Mouse (Mus musculus) right cerebral cortex, postnatal 4 days (tissue): ENCODE measurements at regions not wholly inside any gene's neighbourhood (a gene's known extent, or its start where the extent isn't known, plus 50 kb on each side); places are given as distances from the start of the nearest gene placed in this dataset.

Experiments
- DNase-seq: peaks from one replicate; pipeline ENCODE4 v3.0.0-alpha.2; 2022

DNA sequence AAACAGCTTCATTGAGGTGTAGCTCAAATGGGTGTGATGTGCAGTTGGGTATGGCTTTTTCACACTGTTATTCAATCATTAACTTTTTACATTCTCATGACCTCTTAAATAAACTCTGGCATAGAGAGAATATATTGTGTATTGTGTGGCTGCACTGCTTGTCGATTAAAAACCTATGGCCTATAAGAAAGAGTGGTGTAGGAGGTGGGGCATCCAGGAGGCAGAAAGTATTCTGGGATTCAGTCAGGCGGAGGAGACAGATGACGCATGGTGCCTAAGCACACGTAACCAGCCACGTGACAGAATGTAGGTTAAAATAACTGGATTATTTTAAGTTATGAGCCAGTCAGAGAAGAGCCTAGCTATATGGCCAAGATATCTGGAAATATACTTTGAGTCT, 78.2 kb upstream of the Slc16a7 start:
- DNase-seq: no peak

DNA sequence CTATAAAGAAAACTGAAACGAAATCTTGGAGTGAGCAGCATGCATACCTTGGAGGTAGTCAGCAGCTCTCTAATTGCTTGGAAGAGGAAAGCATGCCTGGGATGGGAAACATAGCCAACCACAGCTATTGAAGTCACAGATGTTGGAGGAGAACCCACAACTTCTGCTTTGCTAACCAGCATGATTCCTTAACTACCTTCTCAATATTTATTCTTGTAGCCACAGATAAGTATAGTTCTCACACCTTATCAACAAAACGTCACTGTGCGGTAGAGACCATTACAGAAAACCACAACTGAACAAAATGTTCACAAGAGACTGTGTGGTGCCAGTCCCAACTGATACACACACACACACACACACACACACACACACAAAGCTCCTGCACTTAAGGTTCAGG, 99.1 kb upstream of the Slc16a7 start:
- DNase-seq: no peak

DNA sequence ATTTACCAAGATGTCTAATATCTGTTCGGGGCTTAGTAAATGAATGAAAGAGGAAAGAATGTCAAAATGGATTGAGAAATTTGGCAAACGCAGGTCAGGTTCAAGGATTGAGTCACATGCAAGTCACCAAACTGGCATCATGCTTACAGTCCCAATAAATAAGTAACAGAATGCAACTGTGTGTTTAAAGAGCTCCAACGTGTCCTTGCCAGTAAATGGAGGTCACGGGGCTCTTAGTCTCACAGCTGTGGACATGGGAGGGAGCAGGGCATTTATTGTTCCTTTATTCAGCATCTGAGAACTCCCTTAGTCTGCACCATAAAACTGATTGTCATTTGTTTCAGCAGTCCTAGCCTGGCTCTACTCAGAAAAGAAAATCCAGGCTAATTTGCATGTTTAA, 101.1 kb upstream of the Slc16a7 start:
- DNase-seq: no peak

DNA sequence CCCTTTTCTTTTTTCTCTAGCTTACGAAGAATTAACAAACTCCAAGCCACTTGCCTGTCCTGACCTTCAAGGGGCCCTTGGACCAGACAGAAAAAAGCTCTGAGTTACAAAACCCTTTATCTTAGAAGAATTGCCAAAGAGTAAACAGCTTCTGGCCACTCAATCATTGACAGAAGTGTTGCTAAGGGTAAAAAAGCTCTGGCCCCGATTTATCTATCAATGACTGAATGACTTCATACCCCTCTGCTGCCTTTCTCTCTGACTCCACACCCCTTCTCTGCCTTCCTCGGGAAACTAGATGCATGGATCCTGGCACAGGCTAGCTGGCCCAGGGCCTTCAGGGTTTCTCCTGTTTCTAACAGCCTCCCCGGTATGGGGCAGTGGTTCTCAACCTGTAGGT, 105.2 kb upstream of the Slc16a7 start:
- no peak for DNase-seq

DNA sequence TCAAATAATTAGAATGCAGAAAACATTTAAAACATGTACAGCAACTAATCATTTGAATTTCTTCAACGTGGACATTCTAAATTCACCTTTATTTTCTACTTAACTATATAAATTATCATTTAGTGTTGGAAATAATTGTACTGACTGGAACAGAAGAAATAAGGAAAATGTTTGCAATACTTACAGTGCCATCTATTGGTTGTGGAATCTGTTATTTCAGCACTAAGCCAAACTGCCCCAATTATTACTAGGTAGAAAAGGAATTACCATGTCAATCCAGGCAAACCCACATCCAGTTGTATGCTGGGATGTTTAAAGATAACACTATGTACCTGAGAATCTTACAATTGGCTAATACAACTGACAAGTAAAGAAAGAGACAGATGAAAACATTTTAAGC, 109.1 kb upstream of the Slc16a7 start:
- no peak for DNase-seq

DNA sequence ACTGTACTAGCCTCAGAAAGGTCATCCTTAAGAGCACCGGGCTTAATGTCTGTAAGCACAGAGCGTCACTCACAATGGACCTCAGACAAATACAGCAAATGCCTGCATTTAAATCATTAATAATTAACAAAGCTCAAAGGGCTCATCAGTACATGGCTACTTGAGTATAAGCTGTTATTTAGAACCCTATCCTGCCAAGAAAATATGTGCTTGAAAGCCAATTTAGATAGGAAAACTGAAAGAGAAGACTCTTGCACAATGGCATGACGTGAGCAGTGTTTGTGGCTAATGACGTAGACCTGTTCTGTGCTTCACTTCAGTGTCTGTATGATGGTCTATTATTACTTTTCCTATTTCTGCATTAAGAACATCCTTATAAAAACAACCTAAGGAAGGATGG, 111.1 kb upstream of the Slc16a7 start:
- DNase-seq: no peak

DNA sequence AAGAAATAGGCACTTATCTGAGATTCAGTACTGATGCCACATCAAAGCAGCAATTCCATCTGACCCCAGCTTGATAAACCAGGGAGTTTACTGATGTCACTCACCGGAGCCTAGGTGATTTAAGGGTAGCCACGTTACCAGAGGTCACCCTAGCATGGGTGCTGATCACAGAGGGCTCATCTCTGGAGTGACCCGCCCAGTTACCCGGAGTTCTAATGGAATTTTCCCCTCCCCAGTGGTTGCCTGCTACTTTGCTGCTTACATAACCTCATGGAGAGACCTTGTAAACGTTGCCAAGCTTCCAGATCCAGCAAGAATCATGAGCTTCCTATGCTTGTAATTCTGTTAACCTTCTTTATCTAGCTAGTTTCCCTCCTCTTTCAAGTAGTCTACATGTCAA, 125.8 kb upstream of the Slc16a7 start:
- no peak for DNase-seq

DNA sequence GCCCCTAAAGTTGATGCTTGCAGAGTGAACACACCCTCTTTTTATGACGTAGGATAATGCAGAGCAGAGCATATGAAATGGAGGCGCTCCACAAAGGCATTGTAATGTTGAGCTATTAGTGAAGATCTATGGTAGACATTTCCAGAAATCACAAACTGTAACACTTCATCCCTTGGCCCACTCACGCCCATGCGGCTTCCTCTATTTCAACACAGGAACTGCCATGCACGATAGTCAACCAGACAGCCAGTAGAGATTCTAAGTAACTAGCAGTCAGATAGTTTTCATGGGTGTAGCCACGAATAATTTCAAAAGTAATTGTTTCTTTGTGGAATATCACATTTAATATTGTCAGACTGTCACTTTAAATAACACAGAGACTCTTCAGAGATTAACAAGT, 141.6 kb upstream of the Slc16a7 start:
- no peak for DNase-seq

DNA sequence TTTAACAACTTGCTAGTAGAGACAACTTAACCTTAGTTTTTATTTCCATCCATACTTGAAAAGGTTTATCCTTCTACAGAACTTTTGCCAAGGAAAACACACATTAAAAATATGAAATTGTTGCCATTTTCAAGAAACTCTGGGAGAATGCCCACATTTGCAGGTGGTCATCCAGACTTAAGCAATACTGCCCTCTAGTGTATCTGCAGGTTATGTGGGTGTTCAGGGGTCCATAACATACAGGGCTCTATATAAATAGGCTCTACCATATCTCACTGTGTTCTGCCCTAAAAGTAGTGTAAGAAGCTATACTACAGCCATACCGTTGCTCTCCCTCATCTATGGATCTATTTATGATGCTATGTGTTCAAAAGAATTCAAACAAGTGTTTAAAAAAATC, 149.1 kb upstream of the Slc16a7 start:
- no peak for DNase-seq

DNA sequence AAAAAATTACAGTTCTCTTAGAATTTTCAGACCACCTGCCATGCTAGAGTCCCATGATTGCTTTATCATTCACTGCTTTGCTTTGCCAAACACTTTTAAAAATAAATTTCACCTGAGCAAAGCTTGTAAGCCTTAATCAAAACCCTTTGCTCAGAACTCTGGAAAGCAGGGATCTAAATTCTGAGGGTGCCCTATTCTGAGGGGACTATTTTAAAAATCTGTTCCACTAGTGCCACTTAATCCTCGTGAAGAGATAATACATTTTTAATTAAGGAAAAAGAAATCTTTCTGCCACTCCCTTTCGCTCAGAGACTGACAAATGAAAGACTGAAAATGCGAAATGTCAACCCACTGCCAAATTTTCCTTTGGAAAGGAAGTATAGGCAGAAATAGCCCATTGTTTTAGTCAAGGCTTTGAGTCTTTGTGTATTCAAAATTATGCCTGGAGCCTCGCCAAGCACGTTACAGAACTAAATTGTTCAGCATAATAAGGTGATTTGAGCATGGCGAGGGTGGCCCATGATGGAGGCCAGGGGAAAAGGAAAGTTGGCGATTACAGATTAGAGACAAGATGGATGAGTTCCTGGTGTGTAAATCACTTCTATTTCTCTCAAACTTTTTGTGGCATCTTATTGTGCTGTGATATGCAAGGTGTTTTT, 197.4 kb upstream of the Slc16a7 start:
- DNase-seq: peak; percentile 53

DNA sequence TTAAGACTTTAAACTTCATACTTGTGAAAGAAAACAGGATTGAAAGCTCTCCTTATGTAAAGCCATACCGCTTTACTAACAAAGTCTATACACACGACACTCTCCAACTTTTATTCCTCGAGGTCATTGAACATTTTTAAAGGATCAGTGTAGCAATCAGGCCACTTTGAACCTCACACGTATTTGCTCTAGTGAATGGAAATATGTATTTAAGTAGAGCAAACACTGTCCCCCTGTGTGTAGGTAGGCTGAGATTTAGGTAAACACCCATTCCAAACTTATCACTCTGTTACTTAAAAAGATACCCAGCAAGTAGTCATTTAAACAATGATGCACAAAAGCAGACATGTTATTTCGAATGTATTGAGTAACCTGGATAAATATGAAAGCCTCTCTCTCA, 203.7 kb upstream of the Slc16a7 start:
- DNase-seq: no peak

DNA sequence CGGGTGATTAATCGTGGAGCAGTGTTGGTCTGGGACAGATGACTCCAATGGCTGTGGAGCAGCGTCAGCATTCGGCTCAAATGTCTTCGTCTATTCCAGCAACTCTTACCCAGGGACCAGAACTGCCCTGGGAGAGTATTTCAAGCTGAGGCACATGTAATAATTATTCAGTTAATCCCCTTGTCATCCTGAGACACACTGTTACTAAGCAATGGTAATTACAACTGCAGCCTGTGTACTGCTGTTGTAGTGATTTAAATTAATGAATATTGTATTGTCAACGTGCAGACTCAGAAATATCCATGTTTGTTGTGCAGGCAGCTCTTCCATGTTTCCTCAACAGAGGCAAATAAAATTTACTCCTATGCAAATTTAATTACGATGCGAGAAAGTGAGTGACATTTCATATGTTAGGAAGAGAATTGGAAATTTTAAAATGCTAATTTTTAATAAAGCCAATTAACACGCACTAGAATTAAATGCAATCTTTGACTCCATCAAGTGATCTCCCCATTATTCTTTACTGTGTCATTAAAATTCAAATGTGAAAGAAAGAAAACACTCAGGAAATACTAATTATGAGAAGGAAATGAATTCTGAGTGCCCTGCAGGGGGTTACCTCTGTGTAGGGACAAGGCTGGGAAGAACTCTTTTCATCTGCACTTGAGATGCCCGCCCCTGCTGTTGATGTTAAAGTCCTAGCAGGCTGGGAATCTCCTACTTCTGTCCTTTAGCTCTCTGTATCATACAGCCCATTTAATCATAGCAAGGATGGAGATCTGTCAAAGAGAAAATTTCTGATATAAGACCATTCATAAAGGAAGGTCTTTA, 218.7 kb upstream of the Slc16a7 start:
- DNase-seq: no peak

DNA sequence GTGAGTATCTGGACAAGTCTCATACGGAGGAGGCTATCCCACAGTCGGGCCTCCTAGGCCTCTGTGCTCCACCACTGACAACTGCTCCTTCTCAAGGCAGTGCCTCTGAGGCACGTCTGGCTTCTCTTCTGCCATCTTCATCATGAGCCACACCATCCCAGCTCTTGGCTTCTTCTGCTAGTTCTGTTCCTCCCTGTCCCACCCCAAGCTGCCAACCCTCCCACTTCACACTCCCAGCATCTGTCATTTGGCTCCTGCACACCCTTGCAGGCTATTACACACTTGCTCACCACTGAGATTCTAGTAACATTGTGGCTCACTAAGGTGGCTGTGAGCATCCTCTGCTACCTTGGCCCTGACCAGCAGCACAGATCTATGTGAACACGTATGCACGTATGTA, 221.1 kb upstream of the Slc16a7 start:
- no peak for DNase-seq

DNA sequence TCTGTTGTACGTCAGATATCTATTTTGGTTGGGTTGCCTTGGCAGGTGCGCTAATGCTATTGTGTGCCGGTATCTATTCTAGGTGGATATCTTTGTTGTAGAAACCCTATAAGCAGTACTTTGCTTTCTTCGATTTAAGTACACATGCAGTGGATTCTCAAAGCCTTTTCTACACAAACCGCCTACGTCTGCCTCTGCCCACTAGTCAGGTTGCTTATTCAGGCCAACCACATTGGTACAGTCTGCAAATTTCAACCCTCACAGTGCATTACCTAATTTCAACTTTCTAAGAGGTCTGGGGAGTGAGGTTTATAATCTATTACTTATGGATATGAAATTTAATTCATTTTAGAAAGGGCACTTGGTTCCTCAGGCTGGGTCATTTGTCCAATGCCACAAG, 223.5 kb upstream of the Slc16a7 start:
- DNase-seq: no peak

DNA sequence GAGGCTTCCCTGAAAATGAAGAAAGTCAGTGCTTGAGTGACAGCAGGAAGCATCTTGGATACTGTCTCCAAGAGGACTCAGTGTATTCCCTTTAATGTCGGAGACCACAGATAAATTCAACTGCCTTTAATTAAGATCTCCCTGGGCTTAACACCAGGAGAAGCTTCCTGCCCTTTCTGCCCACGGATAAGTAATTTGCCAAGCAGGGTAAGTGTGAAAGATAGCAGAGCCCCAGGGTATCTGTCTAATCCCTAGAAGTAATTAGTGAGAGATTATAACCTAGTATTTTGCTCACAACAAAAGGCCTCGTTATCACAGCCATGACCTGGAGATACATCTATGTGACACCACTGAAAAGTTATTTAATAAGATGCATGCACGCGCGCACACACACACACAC, 232.1 kb upstream of the Slc16a7 start:
- DNase-seq: no peak

DNA sequence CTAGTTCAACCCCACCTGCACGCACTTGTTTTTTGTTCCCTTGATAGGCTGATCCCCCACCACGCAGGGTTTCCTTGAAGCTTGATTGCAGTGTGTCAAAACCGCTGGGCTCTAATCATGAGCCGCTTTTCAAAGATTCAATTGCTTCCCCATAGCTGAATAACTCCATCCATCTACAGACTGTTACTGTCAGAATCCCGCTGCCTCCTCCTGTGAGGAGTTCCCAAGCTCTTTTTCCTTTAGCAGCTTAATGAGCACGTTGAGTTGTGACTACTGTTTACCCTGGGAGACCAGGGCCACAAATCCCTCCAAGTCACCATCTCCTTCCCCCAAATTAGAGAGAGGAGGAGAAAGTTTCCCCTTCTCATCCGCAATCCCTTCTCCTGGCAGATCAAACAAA, 234.6 kb upstream of the Slc16a7 start:
- DNase-seq: no peak

DNA sequence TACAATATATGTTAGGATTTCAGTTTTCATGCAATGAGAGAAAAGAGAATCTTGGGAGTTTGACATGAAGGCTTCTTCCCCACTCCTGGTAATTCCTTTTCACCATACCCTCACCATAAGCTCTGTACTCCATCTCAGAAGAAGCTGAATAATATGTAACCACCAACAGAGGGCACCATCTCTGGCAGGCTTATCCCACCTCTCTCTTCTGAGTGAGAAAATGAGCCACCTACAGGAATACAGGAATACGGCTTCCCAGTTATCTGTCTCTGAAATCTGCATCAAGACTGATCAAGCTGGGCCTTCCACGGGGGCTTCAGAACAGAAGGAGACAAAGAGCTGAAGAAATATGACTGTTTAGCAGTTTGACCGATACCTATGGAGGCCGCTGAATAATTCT, 278.6 kb upstream of the Slc16a7 start:
- DNase-seq: no peak

DNA sequence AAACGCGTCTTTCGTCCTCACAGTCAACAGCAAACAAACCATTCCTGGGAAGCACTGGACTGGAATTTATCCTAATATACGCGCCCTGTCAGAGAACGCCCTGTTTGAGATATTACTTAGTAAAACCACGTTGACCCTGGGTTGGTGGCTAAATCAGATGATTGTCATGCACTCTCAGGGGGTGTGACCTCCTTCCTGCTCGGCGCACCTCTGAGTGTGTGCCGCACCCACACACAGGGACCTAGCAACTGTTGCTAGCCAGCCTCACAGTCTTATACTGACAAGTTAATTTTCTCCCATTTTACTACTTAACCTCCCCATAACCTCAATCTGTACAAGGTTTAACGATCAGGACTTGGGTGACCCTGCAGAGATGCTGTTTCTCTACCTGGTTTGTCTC, 284.4 kb upstream of the Slc16a7 start:
- DNase-seq: no peak

DNA sequence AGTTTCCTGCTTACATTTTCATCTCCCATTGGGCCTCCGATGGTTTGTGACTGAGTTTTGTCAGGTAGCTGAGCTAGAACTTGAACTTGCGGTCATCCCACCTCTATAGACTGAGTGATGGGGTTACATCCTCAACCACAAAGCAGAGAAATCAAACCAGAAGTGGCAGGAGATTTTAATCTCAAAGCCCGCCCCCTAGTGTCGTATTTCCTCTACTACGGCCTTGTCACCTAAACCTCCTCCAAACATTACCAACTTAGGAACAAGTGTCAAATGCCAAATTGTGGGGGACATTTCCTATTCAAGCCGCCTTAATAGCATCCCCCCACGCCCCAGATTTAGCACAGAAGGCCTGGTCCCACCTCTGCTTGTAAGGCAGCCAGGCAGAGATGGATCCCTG, 286.3 kb upstream of the Lrig3 start:
- no peak for DNase-seq

DNA sequence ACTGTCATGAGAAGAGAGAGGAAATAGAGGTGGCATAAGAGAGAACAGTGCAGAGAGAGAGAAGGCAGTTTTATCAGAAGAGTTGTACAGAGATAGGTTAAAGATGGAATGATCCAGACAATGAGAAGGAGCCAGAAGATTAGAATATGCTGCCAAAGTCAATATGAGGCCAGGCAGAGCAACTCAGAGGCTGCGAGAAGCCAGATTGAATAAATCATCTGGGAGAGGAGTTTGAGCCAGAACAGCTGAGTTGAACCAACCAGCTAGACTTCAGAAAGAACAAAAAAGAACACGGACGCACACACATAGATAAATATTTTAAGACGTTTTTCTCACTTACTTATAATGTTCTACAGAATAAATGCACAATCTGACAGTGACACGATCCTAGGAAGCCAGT, 280.8 kb upstream of the Lrig3 start:
- DNase-seq: no peak

DNA sequence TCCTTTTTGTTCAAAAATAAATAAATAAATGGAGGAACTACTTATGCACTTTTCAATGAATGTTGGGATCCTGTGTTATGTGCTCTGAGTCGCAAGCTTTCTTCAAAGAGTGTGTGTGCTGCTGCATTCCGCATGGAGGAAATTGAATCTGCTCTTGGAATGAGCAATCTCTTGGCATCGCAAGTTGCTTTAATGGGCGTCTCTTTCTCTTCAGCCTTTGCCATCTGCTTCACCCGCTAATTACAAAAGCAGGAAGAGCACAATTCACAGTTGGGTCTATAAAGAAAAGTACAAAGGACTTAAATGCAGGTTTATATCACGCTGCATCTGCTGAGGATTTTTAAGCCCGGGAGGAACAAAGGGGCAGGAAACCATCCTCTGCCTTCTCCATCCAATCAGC, 272.5 kb upstream of the Lrig3 start:
- DNase-seq: no peak

DNA sequence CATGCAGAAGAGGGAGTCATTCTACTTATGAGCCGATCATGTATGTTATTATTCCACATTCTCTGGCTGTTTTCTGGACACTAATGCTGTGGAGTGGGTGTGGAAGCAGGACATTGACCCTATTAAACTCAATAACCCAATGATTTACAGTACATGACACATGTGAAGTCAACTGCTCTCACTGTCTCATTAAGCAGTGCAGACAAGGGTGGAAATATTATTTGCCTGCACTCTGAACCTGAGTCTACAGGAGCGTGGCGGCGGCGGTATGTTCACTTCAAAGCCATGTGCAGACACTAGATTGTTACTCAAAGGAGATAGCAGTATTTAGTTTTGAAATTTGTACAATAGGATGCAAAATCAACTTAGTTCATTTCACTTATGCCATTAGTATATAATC, 269.8 kb upstream of the Lrig3 start:
- DNase-seq: no peak

DNA sequence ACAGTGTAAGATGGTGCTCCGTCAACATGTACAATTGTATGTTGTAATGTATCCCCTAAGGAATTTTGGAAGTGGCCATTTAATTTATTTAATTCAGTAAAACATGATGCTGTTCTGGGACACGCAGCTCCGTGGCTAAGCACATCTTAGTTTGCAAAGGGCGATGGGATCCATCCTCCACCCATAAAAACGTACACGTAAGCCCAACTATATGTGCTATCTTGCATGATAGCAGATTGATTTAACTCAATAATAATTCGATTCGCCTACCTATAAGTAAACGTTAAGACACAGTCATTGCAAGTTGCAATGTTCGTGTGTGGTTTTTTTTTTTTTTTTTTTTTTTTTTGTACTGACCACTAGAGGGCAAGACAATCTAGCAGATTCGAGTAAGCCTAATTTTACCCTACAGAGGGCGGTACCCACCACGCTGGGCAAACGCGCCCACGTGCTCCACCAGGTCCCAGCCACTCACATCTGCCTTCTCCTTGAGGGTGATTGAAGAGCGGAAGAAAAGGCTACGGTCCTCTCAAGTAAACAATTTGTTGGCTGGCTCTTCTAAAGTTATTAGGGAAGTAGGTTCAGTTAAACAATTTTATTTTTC, 240.8 kb upstream of the Lrig3 start:
- DNase-seq: peak; percentile 36

DNA sequence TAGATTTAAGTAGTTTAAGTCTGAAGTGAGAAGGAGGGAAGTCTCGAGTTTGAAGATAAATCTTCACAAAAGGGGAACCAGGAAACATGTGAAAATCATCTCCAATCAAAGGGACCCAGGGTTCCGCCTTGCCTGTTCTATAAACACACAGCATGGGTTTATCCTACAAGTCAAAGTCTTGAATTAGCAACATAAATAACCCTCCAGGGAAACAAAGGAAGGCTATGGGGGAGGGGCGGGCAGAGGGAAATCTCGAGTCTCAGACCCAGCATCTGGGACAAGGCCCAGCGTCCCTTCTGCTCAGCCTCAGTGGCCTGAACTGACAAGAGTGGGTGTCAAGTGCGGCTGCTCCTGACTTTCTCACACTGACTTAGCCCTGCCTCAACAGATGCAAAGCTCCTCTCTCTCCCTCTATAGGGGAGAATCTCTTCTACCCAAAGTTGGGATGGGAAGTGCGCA, 240.3 kb upstream of the Lrig3 start:
- peak; percentile 17 for DNase-seq
